Mouse (Mus musculus): ENCODE measurements around the gene Hacd2.

Gene Hacd2

DNA sequence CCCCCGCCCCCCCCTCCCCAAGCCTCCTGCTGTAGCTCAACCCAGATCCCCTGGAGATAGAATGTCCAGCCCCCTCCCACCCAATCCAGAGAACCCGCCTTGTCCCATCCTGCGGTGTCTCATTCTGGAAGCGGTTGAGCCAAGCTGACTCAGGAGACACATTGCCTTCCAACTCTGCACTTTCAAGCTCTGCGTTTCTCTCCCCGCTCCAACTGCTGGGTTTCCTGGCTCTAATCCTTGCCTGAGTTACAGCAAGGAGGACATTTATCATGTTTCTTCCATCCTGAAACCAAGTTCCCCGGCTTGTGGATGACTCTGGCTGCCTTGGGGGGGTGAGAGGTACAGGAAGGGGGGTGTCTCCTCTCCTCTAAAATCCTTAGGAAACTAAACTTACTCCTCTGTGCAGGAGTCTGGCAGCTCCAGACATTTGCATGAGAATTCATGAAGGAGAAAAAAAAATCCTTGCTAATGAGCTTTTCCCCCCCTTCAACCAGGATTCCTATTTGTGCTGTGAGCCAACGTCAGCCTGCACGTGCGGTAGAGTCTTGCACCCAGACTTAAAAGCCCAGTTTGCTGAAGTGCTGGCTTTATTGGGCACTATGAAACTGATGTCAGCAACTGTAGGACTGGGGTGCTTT lies 21.2 kb upstream of the Hacd2 start:
- in situ Hi-C loops (cut with MboI; ENCODE audit: low pct_unique_long_range_greater_than_20kb in 1 of 2, low sequenced_read_pairs in 2 of 2, unreplicated experiment in 1 of 2), result no loop called here

DNA sequence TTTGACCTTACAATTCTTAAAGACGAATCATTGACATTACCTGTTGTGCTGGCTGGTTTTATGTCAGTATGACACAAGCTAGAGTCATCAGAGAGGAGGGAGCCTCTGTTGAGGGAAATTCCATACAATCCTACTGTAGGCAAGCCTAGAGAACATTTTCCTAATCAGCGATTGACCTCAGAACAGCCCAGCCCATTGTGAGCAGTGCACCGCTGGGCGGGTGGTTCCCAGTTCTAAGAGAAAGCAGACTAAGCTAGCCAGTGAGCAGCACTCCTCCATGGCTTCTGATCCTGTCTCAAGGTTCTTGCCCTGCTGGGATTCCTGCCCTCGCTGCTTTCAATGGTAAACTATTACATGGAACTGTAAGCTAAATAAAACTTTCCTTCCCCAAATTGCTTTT lies 17.9 kb upstream of the Hacd2 start:
- in situ Hi-C loops (cut with MboI; ENCODE audit: low pct_unique_long_range_greater_than_20kb in 1 of 2, low sequenced_read_pairs in 2 of 2, unreplicated experiment in 1 of 2), result no loop called here

DNA sequence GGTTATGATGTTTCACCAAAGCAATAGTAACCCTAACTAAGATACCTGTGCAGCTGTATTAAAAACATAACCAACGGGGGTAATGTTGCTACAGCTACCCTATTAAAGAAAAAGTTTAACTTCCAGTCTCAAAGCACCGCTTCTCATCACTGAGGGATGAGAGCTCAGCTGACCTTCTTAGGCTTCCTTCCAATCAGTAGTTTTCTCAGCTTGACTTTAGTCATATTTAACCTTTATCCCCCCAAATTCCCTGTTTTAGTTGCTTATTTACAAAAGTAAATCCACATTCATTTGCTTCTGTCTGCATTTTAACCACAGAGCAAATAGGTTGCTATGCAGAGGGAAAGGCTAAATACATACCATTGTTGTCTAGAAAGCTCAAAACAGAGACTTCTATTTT lies 17.5 kb upstream of the Hacd2 start:
- in situ Hi-C loops (cut with MboI; ENCODE audit: low pct_unique_long_range_greater_than_20kb in 1 of 2, low sequenced_read_pairs in 2 of 2, unreplicated experiment in 1 of 2), result no loop called here

DNA sequence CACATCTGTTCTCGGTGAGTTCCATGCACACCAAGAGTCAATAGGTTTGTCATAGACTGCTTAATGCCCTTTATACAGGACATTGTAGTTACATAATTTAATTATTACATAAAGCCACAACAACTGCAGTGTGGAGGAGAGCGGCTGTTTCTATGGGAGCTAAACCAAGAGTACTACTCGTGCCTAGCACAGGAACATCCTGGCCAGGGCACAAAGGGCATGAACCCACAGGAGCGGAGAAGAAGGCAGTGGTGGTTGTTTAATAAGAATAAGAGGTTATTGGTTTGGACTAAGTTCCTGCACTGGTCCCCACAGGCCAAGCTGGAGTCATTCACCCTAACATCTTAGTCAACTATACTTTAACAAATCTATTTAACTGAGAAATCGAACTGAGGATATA lies 16.0 kb upstream of the Hacd2 start:
- in situ Hi-C loops (cut with MboI; ENCODE audit: low pct_unique_long_range_greater_than_20kb in 1 of 2, low sequenced_read_pairs in 2 of 2, unreplicated experiment in 1 of 2), result no loop called here

DNA sequence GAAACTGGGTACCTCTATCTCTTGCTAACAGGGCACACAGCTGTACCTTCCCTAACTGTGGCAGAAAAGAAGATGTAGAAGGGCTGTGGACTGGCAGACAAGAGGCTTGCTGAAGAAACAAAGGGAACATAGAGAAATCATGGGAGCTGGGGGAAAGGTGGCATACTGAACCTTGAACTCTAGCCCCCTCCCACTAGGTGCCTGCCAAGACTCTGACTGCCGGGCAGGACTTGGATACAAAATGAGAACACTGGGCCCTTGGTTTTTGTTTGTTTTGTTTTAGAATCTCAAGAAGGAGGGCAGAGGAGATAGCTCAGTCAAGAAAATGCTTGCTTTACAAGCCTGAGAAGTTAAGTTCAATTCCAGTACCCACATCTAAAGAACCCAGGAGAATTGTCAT lies 14.9 kb upstream of the Hacd2 start:
- in situ Hi-C loops (cut with MboI; ENCODE audit: low pct_unique_long_range_greater_than_20kb in 1 of 2, low sequenced_read_pairs in 2 of 2, unreplicated experiment in 1 of 2), result no loop called here

DNA sequence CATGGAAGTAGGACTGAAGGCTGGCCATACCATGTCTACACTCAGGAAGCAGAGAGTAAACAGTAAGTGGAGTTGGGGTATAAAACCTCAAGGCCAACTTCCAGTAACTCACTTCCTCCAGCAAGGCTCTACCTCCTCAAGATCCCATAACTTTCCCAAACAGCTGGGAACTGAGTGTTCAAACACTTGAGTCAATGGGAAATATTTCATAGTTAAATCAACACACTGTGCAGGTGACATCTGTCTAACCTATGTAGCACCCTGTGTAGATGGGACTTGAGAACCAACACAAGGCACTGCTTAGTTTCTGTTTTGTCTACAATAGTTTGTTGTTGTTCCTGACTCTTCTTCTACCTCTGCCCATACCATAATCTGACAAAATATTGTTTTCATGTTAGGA lies 13.8 kb upstream of the Hacd2 start:
- in situ Hi-C loops (cut with MboI; ENCODE audit: low pct_unique_long_range_greater_than_20kb in 1 of 2, low sequenced_read_pairs in 2 of 2, unreplicated experiment in 1 of 2), result no loop called here

DNA sequence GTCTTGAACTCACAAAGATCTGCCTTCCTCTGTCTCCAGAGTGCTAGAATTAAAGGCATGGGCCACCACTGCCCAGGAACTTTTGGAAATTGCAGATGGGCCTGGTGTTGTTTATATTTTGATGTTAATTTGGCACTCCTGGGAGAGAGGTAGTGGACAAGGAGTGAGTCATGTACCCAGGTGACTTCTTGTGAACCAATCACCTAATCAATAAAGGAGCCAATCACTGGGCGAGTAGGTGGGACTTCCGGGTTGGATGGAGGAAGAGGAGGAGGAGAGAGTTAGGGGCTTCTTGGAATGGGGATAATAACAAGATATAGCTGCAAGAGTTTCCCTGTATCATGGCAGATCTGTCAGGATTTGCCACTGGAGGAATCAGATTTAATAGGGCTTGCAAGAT lies 8.7 kb upstream of the Hacd2 start:
- in situ Hi-C loops (cut with MboI; ENCODE audit: low pct_unique_long_range_greater_than_20kb in 1 of 2, low sequenced_read_pairs in 2 of 2, unreplicated experiment in 1 of 2), result no loop called here

DNA sequence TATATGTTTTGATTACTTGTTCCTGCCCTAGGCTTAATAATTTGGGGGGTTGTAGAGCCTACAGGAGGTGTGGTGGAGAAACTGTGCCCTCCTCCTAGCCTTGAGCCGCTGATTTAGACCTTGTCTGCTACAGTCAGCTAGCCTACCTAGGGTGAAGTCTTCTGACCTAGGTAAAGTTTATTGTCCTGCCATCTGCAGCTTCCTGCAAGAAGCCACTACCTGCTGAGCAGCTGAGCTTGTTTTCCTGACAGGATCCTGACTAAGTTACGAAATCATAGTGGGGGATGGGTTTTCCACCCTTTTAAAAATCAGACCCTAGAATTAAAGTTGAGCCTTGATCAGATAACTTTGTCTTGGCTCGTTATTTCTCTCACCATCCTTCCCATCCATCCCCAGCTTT lies 5.7 kb upstream of the Hacd2 start:
- in situ Hi-C loops (cut with MboI; ENCODE audit: low pct_unique_long_range_greater_than_20kb in 1 of 2, low sequenced_read_pairs in 2 of 2, unreplicated experiment in 1 of 2), result no loop called here

DNA sequence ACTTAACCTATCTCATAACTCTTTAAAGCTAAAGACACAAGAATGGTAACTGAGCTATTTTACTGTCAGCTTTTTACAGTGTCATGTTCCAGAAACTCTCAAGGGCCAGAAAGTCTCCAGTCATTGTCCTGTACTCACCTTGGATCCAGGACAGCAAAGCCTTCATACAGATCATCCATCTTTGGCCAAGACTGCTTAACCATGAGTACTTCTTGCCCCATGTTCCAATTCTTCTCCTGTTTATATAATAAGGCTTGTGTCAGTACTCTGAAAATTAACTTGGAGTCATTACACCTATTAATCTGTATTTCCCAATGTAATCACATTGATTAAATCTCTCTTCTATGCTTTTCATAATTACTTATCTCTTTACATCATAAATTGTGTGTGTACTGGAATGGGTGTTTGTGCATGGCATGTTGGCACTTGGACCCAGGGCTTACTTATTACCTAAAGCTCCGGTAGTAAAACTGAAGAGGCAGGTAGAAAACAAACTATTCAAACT lies 3.7 kb upstream of the Hacd2 start:
- in situ Hi-C loops (cut with MboI; ENCODE audit: low pct_unique_long_range_greater_than_20kb in 1 of 2, low sequenced_read_pairs in 2 of 2, unreplicated experiment in 1 of 2), result no loop called here

DNA sequence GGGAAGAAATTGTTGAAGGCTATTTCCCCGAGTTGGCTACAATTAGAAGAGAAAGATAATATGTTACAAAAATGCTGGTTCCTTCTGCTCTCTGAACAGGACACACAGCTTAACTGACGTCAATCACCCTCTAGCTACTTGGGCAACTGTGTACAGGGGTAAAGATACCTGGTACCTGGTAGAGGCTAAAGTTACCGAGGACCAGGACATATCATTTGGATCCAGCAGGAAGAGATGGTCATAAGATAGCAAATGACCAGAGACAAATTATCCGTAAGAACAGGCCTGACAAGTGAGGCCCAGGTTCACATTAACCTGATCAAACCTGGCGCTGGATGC lies 356 bp upstream of the Hacd2 start:
- in situ Hi-C loops (cut with MboI; ENCODE audit: low pct_unique_long_range_greater_than_20kb in 1 of 2, low sequenced_read_pairs in 2 of 2, unreplicated experiment in 1 of 2), result no loop called here

DNA sequence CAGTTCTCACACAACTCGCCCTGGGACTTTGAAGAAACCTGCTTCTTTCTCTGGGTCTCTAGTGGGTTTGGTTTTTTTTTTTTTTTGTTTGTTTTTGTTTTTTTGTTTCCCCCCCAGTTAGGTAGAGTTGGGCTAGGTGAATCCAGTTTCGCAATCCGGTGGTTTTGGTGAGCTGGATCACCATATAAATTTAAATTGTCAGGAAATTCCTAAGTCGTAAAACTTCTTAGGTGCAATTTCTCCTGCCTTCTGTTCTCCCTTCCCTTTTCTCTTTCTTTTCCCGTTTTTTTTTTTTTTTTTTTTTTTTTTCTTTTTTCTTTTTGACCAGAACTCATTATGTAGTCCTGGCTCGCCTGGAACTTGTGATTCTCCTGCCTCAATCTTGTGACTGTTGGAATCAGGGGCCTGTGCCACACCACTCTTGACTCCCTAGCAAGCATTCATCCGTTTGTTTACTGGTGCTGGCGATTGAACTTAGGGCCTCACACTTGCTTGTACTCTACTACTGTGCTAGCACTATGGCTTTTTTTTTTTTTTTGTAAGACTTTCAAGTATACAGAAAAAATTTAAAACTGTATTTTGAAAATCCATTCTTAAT lies 1.0 kb downstream of the Hacd2 start:
- in situ Hi-C loops (cut with MboI; ENCODE audit: low pct_unique_long_range_greater_than_20kb in 1 of 2, low sequenced_read_pairs in 2 of 2, unreplicated experiment in 1 of 2), result no loop called here

DNA sequence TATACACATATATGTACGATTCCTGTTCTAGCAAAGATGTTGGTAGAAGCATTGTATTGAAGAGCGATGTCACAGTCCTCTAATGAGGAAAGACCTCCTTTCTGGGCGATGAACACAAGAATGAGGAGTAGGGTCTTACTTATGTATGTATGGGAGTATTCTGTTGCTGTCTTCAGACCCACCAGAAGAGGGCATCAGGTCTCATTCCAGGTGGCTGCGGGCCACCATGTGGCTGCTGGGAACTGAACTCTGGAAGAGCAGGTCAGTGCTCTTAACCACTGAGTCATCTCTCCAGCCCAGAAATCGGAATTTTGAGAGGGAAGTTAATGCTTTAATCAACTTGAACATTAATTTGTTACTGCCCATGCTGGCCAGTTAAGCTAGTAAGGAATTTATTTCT lies 2.1 kb downstream of the Hacd2 start:
- in situ Hi-C loops (cut with MboI; ENCODE audit: low pct_unique_long_range_greater_than_20kb in 1 of 2, low sequenced_read_pairs in 2 of 2, unreplicated experiment in 1 of 2), result no loop called here

DNA sequence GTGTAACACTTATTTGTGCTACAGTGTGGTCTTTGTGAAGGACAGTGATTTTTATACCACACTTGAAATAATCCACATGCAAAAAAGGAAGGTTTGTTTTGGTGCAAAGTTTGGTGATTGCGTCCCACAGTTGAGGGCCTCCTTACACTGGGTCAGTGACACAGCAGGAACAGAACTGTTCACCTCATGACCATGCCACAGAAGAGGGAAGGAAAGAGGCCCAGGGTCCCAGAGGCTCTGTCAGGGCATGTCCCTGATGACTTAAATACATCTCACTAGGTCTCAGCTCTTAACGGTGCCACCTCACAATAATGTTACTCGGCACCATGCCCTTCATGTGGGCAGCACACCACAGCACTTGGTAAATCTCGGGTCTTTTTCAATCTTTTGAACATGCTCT lies 3.1 kb downstream of the Hacd2 start:
- in situ Hi-C loops (cut with MboI; ENCODE audit: low pct_unique_long_range_greater_than_20kb in 1 of 2, low sequenced_read_pairs in 2 of 2, unreplicated experiment in 1 of 2), result no loop called here

DNA sequence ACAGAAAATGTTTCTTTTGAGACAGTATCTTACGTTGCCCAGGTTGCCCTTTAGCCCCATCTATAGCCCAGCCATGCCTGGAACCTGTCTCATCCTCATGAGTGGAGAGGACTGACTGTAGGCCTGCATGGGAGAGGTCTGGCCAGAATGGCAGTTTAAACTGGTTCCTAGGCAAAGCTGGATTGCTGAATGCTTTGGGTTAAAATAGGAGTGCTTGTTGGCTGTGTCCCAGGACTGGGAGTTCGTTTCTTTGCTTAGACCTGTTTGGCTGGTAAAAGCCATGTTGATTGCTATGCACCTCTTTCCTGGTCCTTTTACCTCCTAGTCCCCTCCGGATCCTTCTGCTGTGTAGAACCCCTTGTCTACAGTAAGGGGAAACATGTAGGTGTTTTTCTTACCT lies 11.0 kb downstream of the Hacd2 start:
- in situ Hi-C loops (cut with MboI; ENCODE audit: low pct_unique_long_range_greater_than_20kb in 1 of 2, low sequenced_read_pairs in 2 of 2, unreplicated experiment in 1 of 2), result no loop called here

DNA sequence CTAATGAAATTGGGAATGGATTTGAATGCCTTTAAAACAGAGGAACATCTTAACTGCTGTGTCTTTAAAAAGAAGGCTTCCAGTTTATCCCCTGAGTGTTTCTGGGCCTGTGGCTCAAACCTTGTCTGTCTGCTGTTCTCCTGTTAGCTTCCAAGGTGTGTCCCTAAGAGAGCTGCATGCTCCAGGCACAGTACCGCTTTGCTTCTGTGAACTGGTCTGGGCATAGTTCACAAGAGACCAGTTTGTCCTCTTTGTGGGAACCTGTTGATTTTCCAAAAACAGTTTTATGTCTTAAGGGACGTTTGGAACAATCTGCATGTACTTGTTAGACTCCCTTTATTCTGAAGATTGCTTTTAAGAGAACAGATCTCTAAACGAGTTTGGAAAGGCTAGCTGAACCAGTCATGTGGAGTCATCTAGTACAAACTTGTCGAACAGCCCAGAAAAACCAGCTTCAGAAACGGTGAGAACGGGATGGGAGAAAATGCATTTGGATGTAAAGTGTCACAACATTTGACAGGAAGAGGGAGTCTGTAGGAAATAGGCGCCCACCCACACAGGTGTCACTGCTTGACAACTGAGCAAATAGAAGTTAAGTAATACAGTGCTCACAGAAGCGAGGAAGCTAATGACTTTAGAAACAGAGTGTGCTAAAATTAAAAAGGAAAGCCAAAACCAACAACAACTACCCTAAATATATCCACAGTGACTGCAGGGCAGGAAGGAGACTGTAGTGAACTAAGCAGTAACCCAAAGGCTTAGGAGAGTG lies 11.8 kb downstream of the Hacd2 start:
- in situ Hi-C loops (cut with MboI; ENCODE audit: low pct_unique_long_range_greater_than_20kb in 1 of 2, low sequenced_read_pairs in 2 of 2, unreplicated experiment in 1 of 2), result no loop called here

DNA sequence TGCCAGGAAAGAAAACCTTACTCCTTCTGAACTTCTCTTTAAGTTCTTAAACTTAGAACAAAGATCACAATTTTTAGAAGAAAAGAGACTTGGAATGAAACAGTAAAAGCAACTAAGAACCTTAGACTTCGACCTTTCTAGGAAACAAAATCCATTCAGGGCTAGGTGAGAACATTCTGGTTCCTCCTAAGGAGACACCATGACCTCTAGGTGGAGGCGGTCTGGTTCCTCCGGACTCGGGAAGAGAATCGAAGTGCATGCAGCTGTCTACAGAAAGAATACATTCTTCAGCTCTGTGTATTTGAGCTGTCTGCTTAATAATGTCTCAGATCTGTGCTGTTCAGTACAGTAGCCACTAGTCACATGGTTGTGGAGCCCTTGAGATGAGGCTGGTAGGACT lies 12.7 kb downstream of the Hacd2 start:
- in situ Hi-C loops (cut with MboI; ENCODE audit: low pct_unique_long_range_greater_than_20kb in 1 of 2, low sequenced_read_pairs in 2 of 2, unreplicated experiment in 1 of 2), result no loop called here

DNA sequence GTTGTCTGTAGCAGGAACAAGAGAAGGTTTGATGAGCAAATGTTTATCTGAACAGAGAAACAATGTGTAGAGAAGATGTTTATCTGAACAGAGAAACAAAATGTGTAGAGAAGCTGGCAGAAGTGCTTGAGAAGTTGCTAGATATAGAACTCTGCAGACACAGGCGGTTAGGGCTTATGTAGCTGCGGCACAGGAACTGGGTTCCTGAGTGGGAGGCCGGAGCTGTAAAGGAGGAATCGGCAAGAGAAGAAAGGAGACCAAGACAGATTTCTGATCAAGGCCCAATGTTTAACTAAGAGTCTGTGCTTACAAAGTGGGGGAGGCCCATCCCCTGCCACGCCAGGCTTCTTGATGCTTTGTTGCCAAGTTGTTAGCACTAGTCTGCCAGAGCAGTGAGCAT lies 14.5 kb downstream of the Hacd2 start:
- in situ Hi-C loops (cut with MboI; ENCODE audit: low pct_unique_long_range_greater_than_20kb in 1 of 2, low sequenced_read_pairs in 2 of 2, unreplicated experiment in 1 of 2), result no loop called here

DNA sequence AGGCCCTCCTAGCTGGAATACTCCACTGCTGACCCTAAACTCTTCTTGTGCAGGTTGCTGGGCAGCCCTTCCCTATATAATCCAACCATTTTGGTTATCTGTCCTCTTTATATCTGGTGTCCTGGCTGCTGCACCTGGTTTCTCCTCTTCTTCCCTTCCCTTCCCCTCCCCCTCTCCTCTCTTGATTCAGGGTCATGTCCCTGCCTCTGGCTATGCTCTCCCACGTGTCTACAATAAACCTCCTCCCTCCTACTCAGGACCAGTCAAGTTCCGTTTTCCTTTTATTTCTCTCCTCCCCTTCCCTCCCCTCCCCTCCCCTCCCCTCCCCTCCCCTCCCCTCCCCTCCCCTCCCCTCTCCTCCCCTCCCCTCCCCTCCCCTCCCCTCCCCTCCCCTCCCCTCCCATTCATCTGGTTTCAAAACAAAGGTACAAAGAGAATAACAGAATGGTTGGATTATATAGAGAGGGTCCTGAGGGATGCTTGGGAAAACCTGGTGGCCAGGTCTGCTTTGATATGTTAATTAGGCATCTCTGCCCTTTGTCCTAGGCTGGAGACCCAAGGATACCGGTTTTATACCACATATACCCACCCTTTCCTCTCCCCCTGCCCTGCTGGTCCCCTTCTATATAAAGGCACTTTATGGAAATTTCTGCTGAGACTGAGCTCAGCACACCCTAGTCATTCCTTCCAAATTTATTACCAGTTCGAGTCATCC lies 16.3 kb downstream of the Hacd2 start:
- in situ Hi-C loops (cut with MboI; ENCODE audit: low pct_unique_long_range_greater_than_20kb in 1 of 2, low sequenced_read_pairs in 2 of 2, unreplicated experiment in 1 of 2), result no loop called here

DNA sequence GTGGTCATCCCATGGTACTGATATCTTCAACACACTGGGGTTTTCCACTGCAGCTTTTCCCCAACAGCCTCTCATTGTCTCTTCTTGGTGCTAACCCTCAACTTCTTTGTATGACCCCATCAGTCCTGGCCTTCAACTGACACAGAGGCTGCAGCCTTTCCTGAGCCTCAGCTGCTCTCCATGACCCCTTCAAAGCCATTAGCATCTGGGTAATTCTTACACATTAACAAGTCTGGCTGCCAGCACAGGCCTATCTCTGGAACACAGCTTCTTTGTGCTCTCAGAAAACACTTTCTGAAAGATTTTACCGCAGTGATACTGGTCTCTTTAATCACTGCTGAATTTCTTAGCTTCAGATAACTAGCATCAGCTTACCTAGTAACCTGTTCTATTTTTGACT lies 17.9 kb downstream of the Hacd2 start:
- in situ Hi-C loops (cut with MboI; ENCODE audit: low pct_unique_long_range_greater_than_20kb in 1 of 2, low sequenced_read_pairs in 2 of 2, unreplicated experiment in 1 of 2), result no loop called here

Measured in mouse embryonic stem cell (cell line).